Mouse (Mus musculus): Measurements from ENCODE around the gene Gm9639. TPM values are rescaled to one million over a fixed set of nuclear protein-coding genes. Genes with fewer than 3 reads are reported as not detected.
"Not testable (repeated sequence)": the region's sequence is repeated elsewhere in the genome, so short reads cannot be mapped to it uniquely, and the experiment has no call there.

Gene Gm9639
- polyA plus RNA-seq, 1 experiment from 2014 or later = not detected

DNA sequence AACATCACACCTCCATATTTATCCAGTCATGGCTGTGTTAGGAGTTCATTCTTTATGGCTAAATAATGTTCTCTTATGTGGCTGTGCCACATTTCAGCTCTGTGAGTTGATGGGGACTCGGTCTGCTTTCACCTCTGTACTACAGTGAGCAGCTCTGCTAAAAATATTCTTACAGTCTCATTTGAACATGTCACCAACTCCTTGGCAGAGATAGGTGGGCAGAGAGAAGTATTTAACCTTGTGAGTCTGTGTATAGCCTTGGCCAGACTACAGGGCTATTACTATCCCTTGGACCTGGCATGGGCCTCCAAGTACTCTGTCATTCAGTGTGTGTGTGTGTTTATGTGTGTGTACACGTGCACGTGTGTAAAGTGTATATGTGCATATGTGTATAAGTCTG lies 22.7 kb downstream of the Gm9639 start:
- H3K4me1 ChIP-seq (ENCODE audit: control insufficient read depth, insufficient read depth, low read length); H3K27ac ChIP-seq (ENCODE audit: low read length); H3K4me2 ChIP-seq (ENCODE audit: low read depth, low read length); H3K9ac ChIP-seq (ENCODE audit: low read length); H3K27me3 ChIP-seq (ENCODE audit: control insufficient read depth, insufficient read depth, low read length); H3K36me3 ChIP-seq (ENCODE audit: control insufficient read depth, insufficient read depth); H3K9me3 ChIP-seq (replicated peaks; ENCODE audit: control insufficient read depth, low read length); H3K4me3 ChIP-seq (ENCODE audit: low read length): not testable (repeated sequence)
- 40% methylated on average over 1 of the region's 3 CpGs for WGBS
- ATAC-seq (replicated peaks; ENCODE audit: extremely low read depth, insufficient read depth, low FRiP score) = peak; percentile 41; the same call in 1 of the 2 replicates

- not testable (repeated sequence) for H3K27ac ChIP-seq (ENCODE audit: low read length); H3K36me3 ChIP-seq (ENCODE audit: control insufficient read depth, insufficient read depth); H3K27me3 ChIP-seq (ENCODE audit: control insufficient read depth, insufficient read depth, low read length); H3K9ac ChIP-seq (ENCODE audit: low read length); ATAC-seq (replicated peaks; ENCODE audit: extremely low read depth, insufficient read depth, low FRiP score); H3K4me2 ChIP-seq (ENCODE audit: low read depth, low read length); H3K4me3 ChIP-seq (ENCODE audit: low read length); H3K9me3 ChIP-seq (replicated peaks; ENCODE audit: control insufficient read depth, low read length); H3K4me1 ChIP-seq (ENCODE audit: control insufficient read depth, insufficient read depth, low read length)
- WGBS = no CpG with 5 or more reads among the region's 1 CpGs
These were observed 23.7 kb downstream of the Gm9639 start, which contains the start of gene Gm3238 for GRCm38 (mm10) chr10:77771225-77771624. Gene Gm3238 (minus strand): TSS chr10:77771325.

DNA sequence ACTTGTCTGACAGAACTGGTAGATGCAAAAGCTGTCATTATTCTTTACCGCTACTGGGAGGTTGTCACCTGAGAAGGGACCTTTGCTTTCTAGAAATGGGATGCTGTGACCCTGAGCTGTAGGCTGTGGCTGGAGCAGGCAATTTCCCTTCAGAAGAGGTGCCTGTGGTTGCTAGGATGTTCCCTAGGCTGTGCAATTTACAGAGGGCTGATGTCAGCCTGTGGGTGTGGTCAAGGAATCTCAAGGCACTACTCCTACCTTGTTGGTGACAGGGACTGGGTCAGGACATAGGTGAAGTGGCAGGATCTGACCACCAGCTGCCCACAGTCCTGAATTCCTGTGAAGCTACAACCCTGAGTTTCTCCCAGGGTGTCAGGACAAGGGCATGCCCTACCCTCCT lies 25.1 kb downstream of the Gm9639 start:
- no peak for ATAC-seq (replicated peaks; ENCODE audit: extremely low read depth, insufficient read depth, low FRiP score)

GRCm38 (mm10) chr10:77759582-77759981 lies 35.3 kb downstream of the Gm9639 start, which contains the start of gene Gm3233:
Gene Gm3233 (minus strand): TSS chr10:77759682.
- not testable (repeated sequence) for H3K9ac ChIP-seq (ENCODE audit: low read length); H3K4me3 ChIP-seq (ENCODE audit: low read length); ATAC-seq (replicated peaks; ENCODE audit: extremely low read depth, insufficient read depth, low FRiP score); H3K4me1 ChIP-seq (ENCODE audit: control insufficient read depth, insufficient read depth, low read length); H3K4me2 ChIP-seq (ENCODE audit: low read depth, low read length); H3K27me3 ChIP-seq (ENCODE audit: control insufficient read depth, insufficient read depth, low read length); H3K36me3 ChIP-seq (ENCODE audit: control insufficient read depth, insufficient read depth); H3K27ac ChIP-seq (ENCODE audit: low read length); H3K9me3 ChIP-seq (replicated peaks; ENCODE audit: control insufficient read depth, low read length)
- no CpG with 5 or more reads among the region's 1 CpGs for WGBS

More for the DNA sequence above, 25.1 kb downstream of the Gm9639 start:
- Histone ChIP-seq H3K27me3 (ENCODE audit: control insufficient read depth, insufficient read depth, low read length) (no peaks in the 10 kb centered on the region), H3K9ac (ENCODE audit: low read length) (no peak overlapping the region), H3K9me3 (replicated peaks; ENCODE audit: control insufficient read depth, low read length) (no peaks in the 10 kb centered on the region), H3K36me3 (ENCODE audit: control insufficient read depth, insufficient read depth) (no peaks in the 10 kb centered on the region), H3K4me1 (ENCODE audit: control insufficient read depth, insufficient read depth, low read length) (no peaks in the 10 kb centered on the region), H3K4me3 (ENCODE audit: low read length) (no peak overlapping the region), H3K27ac (ENCODE audit: low read length) (no peak overlapping the region), H3K4me2 (ENCODE audit: low read depth, low read length) (no peak overlapping the region)
- WGBS = 67% methylated on average over 1 of the region's 1 CpGs

- Histone ChIP-seq H3K4me1 (ENCODE audit: control insufficient read depth, insufficient read depth, low read length) (no peaks in the 10 kb centered on the region), H3K9ac (ENCODE audit: low read length) (no peak overlapping the region), H3K4me3 (ENCODE audit: low read length) (no peak overlapping the region), H3K4me2 (ENCODE audit: low read depth, low read length) (no peak overlapping the region), H3K27me3 (ENCODE audit: control insufficient read depth, insufficient read depth, low read length) (no peaks in the 10 kb centered on the region), H3K27ac (ENCODE audit: low read length) (no peak overlapping the region), H3K36me3 (ENCODE audit: control insufficient read depth, insufficient read depth) (no peaks in the 10 kb centered on the region), H3K9me3 (replicated peaks; ENCODE audit: control insufficient read depth, low read length) (no peaks in the 10 kb centered on the region)
- ATAC-seq (replicated peaks; ENCODE audit: extremely low read depth, insufficient read depth, low FRiP score) = no peak
These were observed 41.4 kb downstream of the Gm9639 start for GRCm38 (mm10) chr10:77753448-77753847.

DNA sequence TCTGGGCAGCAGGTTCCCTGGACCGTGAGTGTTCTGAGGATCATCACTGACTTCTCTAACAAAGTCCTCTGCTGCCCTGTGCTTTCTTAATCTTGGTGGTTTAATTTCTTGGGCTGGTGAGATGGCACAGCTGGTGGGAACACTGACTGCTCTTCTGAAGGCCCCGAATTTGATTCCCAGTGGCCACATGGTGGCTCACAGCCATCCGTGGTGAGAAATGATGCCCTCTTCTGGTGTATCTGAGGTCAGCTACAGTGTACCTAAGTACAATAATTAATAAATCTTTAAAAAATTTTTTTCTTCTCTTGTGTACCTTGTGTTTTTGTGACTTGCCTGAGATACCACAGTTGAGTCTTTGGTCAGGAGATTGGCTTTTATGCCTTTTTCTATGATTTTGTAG lies 42.6 kb downstream of the Gm9639 start:
- H3K9ac ChIP-seq (ENCODE audit: low read length); H3K27me3 ChIP-seq (ENCODE audit: control insufficient read depth, insufficient read depth, low read length): not testable (repeated sequence)
- WGBS = 59% methylated on average over 3 of the region's 3 CpGs

DNA sequence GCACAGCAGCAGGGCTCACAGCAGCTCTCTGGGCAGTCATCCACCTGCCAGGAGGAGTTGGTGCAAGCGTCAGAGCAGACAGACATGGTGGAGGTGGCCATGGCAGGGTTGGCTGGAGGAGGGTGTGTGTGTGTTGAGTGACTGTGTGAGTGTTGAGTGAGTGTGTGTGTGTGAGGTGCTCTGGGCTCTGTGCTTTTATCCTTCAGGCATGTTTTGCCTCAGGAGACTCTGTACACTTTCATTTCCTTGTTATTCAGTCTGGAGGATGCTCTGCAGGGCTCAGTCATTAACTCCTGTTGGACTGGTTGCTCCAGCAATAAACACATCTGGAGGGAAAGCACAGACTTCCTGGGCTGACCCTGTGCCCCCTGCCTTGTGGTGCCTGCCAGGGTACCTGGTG lies 43.6 kb downstream of the Gm9639 start, which contains the start of gene Gm9736:
Gene Gm9736 (minus strand): TSS at position 101 of the 400 bp plus-strand sequence.
- not testable (repeated sequence) for H3K9me3 ChIP-seq (replicated peaks; ENCODE audit: control insufficient read depth, low read length); H3K27ac ChIP-seq (ENCODE audit: low read length); ATAC-seq (replicated peaks; ENCODE audit: extremely low read depth, insufficient read depth, low FRiP score); H3K36me3 ChIP-seq (ENCODE audit: control insufficient read depth, insufficient read depth); H3K4me3 ChIP-seq (ENCODE audit: low read length); H3K4me1 ChIP-seq (ENCODE audit: control insufficient read depth, insufficient read depth, low read length); H3K27me3 ChIP-seq (ENCODE audit: control insufficient read depth, insufficient read depth, low read length); H3K9ac ChIP-seq (ENCODE audit: low read length); H3K4me2 ChIP-seq (ENCODE audit: low read depth, low read length)
- WGBS = 70% methylated on average over 1 of the region's 1 CpGs

More for the DNA sequence above, 42.6 kb downstream of the Gm9639 start:
- H3K27ac ChIP-seq (ENCODE audit: low read length); H3K4me2 ChIP-seq (ENCODE audit: low read depth, low read length); H3K9me3 ChIP-seq (replicated peaks; ENCODE audit: control insufficient read depth, low read length); H3K4me1 ChIP-seq (ENCODE audit: control insufficient read depth, insufficient read depth, low read length); H3K36me3 ChIP-seq (ENCODE audit: control insufficient read depth, insufficient read depth); H3K4me3 ChIP-seq (ENCODE audit: low read length); ATAC-seq (replicated peaks; ENCODE audit: extremely low read depth, insufficient read depth, low FRiP score): not testable (repeated sequence)

GRCm38 (mm10) chr10:77750686-77751085 lies 44.2 kb downstream of the Gm9639 start:
- not testable (repeated sequence) for H3K36me3 ChIP-seq (ENCODE audit: control insufficient read depth, insufficient read depth); H3K4me1 ChIP-seq (ENCODE audit: control insufficient read depth, insufficient read depth, low read length); H3K27me3 ChIP-seq (ENCODE audit: control insufficient read depth, insufficient read depth, low read length); H3K4me2 ChIP-seq (ENCODE audit: low read depth, low read length); H3K27ac ChIP-seq (ENCODE audit: low read length); H3K9ac ChIP-seq (ENCODE audit: low read length); H3K9me3 ChIP-seq (replicated peaks; ENCODE audit: control insufficient read depth, low read length); H3K4me3 ChIP-seq (ENCODE audit: low read length); ATAC-seq (replicated peaks; ENCODE audit: extremely low read depth, insufficient read depth, low FRiP score)
- 71% methylated on average over 1 of the region's 1 CpGs for WGBS
